Mouse (Mus musculus) heart, adult 2 months (tissue): ENCODE data around the gene Daam2. TPM values are rescaled to one million over a fixed set of nuclear protein-coding genes. Genes with fewer than 3 reads are reported as not detected.
A peak's percentile ranks its signal among the peaks of the same experiment; 100 is the strongest.

Source experiments
- DNase-seq, 2 experiments: peaks; one replicate each; pipeline ENCODE4 v3.0.0; 2021
- H3K27ac ChIP-seq: fragments of 200-600 bp; 2 replicates; pipeline ENCODE4 v1.8.1; 2022
- H3K27me3 ChIP-seq: fragments of 200-500 bp; 2 replicates; pipeline ENCODE4 v1.6.1; 2012; ENCODE audit warnings: mild to moderate bottlenecking, low read length, inconsistent platforms, mixed read lengths; ENCODE audit not compliant: control insufficient read depth, insufficient read depth
- H3K36me3 ChIP-seq: fragments of 200-500 bp; 2 replicates; pipeline ENCODE4 v1.6.1; 2012; ENCODE audit warnings: low read length, inconsistent platforms; ENCODE audit not compliant: control insufficient read depth, insufficient read depth
- H3K4me1 ChIP-seq: fragments of 200-500 bp; 2 replicates; pipeline ENCODE4 v1.6.1; 2011; ENCODE audit warnings: low read length; ENCODE audit not compliant: control insufficient read depth, insufficient read depth
- H3K4me3 ChIP-seq: fragments of 200-600 bp; 2 replicates; pipeline ENCODE4 v1.8.1; 2022
- H3K79me2 ChIP-seq: fragments of 200-500 bp; replicated peaks from 2 replicates; pipeline ENCODE4 v1.6.1; 2012; ENCODE audit warnings: mild to moderate bottlenecking, inconsistent platforms, low read length, moderate library complexity, mixed read lengths; ENCODE audit not compliant: control insufficient read depth, insufficient read depth
- H3K9ac ChIP-seq: fragments of 200-500 bp; 2 replicates; pipeline ENCODE4 v1.6.1; 2012; ENCODE audit warnings: low read depth, mild to moderate bottlenecking, control low read depth, inconsistent platforms, low read length, mixed read lengths
- CTCF ChIP-seq: fragments of 200-600 bp; IDR thresholded peaks from 2 replicates; pipeline ENCODE4 v1.8.1; 2022; ENCODE audit warnings: antibody characterized with exemption, mild to moderate bottlenecking, moderate library complexity
- EP300 ChIP-seq: fragments of 200-500 bp; IDR thresholded peaks from 2 replicates; pipeline ENCODE4 v1.6.1; 2011; ENCODE audit warnings: low read depth, low read length, control low read depth; ENCODE audit not compliant: insufficient read depth
- POLR2A ChIP-seq: fragments of 200-500 bp; IDR thresholded peaks from 2 replicates; pipeline ENCODE4 v1.6.1; 2011; ENCODE audit warnings: mild to moderate bottlenecking, low read depth, low read length, control low read depth; ENCODE audit not compliant: insufficient read depth
- WGBS: fragments of 180-500 bp; shearing (Covaris S2); methylation state at CpG from one replicate; pipeline ENCODE4 v1.1.7; 2018; 5-methylcytosine and 5-hydroxymethylcytosine counted together
- intact Hi-C: fragments of 180-260 bp; cut with DNase I; formaldehyde crosslinking; loops from one replicate; pipeline ENCODE4 v1.15.1; 2025
- polyA plus RNA-seq: library from polyadenylated mRNA; depleted of rRNA; stranded (reverse); fragments of >200 nt; gene quantifications from 2 replicates; pipeline ENCODE4 v1.2.3, GENCODE M21; 2012
- total RNA-seq, 2 experiments: library from RNA; stranded (reverse); gene quantifications; 2 replicates each; pipeline ENCODE4 v1.2.3; 2021

The Daam2 gene
- total and polyA plus RNA-seq, 3 experiments = 4.0 to 8.8 (median 6.4) TPM

DNA sequence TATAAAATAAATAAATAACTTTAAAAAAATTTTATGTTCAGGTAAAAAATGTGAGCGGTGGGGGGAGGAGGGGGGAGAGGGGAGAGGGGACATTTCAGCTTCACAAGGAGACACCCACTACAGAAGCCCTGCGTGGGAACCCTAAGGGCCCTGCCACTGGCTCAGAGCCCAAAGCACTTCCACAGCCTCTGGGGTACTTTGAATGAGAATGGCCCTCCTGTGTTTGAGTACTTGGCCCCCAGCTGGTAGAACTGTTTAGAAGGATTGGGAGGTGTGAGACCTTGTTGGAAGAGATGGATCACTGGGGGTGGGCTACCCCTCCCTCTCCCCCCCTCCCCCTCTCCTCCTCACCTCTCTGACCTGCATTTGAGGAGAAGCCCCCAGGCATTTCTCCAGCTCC, 41.7 kb downstream of the Daam2 start:
- no peak for DNase-seq
- WGBS = 46% methylated on average over 2 of the region's 2 CpGs
- Histone ChIP-seq H3K4me3 (no peak overlapping the region), H3K27ac (no peak overlapping the region), H3K79me2 (no peaks in the 10 kb centered on the region), H3K36me3 (no peaks in the 10 kb centered on the region), H3K9ac (no peak overlapping the region), H3K27me3 (no peaks in the 10 kb centered on the region), H3K4me1 (peaks cover 3% of the 10 kb centered on the region; the same call in 1 of the 2 replicates)
- no peak for TF ChIP-seq CTCF
- no peak for TF ChIP-seq EP300
- no peak for TF ChIP-seq POLR2A
- intact Hi-C loops = no loop called here

DNA sequence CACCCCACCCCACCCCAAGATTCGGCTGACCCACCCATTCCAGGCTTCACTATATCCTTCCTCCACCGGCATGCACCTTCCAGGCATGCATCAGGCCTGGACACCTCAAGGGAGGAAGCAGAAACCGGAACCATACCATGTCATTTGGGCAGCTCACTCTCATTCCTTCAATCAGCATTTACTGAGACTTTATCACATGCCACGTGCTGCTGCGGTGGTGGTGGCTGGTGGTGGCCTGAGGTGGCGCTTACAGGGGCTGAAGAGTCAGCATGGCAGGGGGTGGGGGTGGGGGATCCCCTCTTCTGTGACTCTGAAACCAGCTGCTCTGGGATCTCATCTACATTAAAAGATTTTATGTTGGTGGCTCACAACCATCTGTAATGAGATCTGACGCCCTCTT, 42.1 kb downstream of the Daam2 start:
- no peak for DNase-seq
- Histone ChIP-seq H3K9ac (no peak overlapping the region), H3K79me2 (no peaks in the 10 kb centered on the region), H3K27me3 (no peaks in the 10 kb centered on the region), H3K4me1 (peaks cover 3% of the 10 kb centered on the region; the same call in 1 of the 2 replicates), H3K4me3 (no peak overlapping the region), H3K36me3 (no peaks in the 10 kb centered on the region), H3K27ac (no peak overlapping the region)
- TF ChIP-seq POLR2A (no peak), CTCF (no peak), EP300 (no peak)
- 50% methylated on average over 7 of the region's 7 CpGs for whole genome bisulfite sequencing
- intact Hi-C loops = no loop called here

DNA sequence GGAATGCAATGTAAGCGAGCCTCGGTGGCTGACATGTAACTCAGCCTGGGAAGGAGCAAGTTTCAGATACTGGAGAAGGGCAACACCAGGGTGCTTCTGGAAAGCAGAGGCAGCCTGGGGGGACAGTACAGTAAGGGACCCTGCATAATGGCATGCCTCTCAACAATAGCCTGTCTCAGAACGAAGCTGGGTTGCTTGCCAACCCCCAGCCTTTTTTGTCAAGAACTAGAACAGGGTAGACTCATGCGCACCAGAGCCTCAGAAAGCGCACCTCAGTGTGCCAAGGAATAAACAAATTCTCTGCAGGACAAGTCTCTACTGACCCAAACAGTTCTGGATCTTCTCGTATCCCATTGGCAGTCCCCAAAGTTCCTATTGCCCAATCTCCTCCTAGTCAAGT, 43.5 kb downstream of the Daam2 start:
- no peak for DNase-seq
- intact Hi-C loops = no loop called here
- WGBS = 74% methylated on average over 6 of the region's 6 CpGs
- H3K4me3 ChIP-seq = no peak overlapping the region
- no peaks in the 10 kb centered on the region for H3K36me3 ChIP-seq
- H3K9ac ChIP-seq = no peak overlapping the region
- H3K79me2 ChIP-seq = no peaks in the 10 kb centered on the region
- H3K27ac ChIP-seq = peak overlapping the region; percentile 61
- TF ChIP-seq EP300 = no peak
- TF ChIP-seq CTCF = no peak
- TF ChIP-seq POLR2A = no peak
- no peaks in the 10 kb centered on the region for H3K27me3 ChIP-seq
- H3K4me1 ChIP-seq = peaks cover 7% of the 10 kb centered on the region

DNA sequence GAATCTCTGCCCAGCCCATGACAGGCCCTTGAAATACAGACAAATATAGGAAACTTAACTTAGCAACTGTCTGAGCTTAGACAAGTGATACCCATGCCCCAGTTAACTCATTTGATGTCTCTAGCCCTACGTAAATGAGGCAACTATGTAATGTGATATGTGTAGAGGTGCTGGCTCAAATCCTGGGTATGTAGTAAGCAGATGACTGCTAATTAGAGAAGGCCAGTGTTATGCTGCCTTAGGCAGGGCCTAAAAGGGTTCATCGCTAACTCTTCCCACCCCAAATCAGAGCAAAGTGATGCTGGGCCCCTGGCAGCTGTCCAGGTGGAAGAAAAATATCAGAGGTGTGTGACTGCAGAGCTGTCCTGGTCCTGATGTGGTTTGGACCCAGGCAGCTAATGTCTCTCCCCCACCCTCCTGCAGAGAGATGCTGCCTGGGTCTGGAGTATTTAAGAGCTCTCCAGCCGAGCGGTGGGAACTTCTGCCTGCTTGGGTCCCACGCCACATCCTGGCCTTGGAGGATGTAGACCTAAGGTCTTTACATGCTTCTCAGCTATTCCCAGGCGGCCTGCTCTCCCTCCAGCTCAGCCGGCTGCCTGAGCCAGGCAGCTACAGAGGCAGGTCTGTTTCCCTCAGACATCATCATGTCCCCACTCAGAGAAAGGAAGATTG, 44.4 kb downstream of the Daam2 start:
- intact Hi-C loops = no loop called here
- H3K79me2 ChIP-seq = no peaks in the 10 kb centered on the region
- no peaks in the 10 kb centered on the region for H3K27me3 ChIP-seq
- no peak overlapping the region for H3K4me3 ChIP-seq
- H3K4me1 ChIP-seq = peaks cover 7% of the 10 kb centered on the region
- no peak overlapping the region for H3K9ac ChIP-seq
- H3K36me3 ChIP-seq = no peaks in the 10 kb centered on the region
- 75% methylated on average over 7 of the region's 7 CpGs for WGBS
- TF ChIP-seq POLR2A (no peak), EP300 (no peak), CTCF (no peak)
- peak overlapping the region; percentile 61 for H3K27ac ChIP-seq
- peak in 1 of 2 experiments; percentile 47 for DNase-seq

DNA sequence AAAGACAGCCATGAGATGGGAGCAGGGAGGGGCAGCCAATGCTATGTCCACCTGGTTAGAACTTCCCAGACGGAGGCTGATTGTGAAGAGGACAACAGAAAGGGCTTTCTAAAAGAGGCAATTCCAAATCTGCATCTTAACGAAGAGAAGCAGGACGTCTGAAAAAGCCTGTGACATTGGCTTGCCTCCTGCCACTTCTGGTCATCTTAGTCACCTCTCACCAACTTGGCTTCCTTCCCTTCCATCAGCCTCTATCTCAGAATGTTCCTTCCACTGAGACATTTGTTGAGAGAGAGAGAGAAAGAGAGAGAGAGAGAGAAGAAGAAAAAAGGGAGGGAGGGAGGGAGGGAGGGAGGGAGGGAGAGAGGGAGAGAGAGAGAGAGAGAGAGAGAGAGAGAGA, 47.1 kb downstream of the Daam2 start:
- Histone ChIP-seq H3K36me3 (no peaks in the 10 kb centered on the region), H3K4me3 (no peak overlapping the region), H3K79me2 (no peaks in the 10 kb centered on the region), H3K9ac (no peak overlapping the region), H3K27ac (peak overlapping the region; percentile 40), H3K4me1 (peaks cover 9% of the 10 kb centered on the region), H3K27me3 (no peaks in the 10 kb centered on the region)
- WGBS = 25% methylated on average over 3 of the region's 3 CpGs
- intact Hi-C loops = no loop called here
- no peak for DNase-seq
- no peak for TF ChIP-seq EP300
- no peak for TF ChIP-seq CTCF
- no peak for TF ChIP-seq POLR2A

GRCm38 (mm10) chr17:49515678-49516077, 48.5 kb downstream of the Daam2 start:
- no peak overlapping the region for H3K9ac ChIP-seq
- peaks cover 9% of the 10 kb centered on the region for H3K4me1 ChIP-seq
- 55% methylated on average over 4 of the region's 4 CpGs for WGBS
- intact Hi-C loops = no loop called here
- no peaks in the 10 kb centered on the region for H3K79me2 ChIP-seq
- H3K4me3 ChIP-seq = no peak overlapping the region
- H3K27me3 ChIP-seq = no peaks in the 10 kb centered on the region
- TF ChIP-seq POLR2A (no peak), CTCF (no peak), EP300 (no peak)
- peak overlapping the region; percentile 17; the same call in 1 of the 2 replicates for H3K27ac ChIP-seq
- no peaks in the 10 kb centered on the region for H3K36me3 ChIP-seq
- DNase-seq = no peak
